Mouse (Mus musculus): ENCODE results near the gene Trem2.

GRCm38 (mm10) chr17:48323236-48323635 lies 23.0 kb upstream of the Trem2 start:
- TF ChIP-seq CTCF (IDR thresholded peaks at IDR 0.05; ENCODE audit: borderline replicate concordance, control insufficient read depth, extremely low read depth, insufficient read depth, low read length, poor library complexity) (no peak), POLR2A (IDR thresholded peaks at IDR 0.05; ENCODE audit: control insufficient read depth, extremely low read depth, insufficient read depth, low read length, poor library complexity) (no peak)

All from thymus, adult 2 months (tissue).